Mouse (Mus musculus): ENCODE data around the gene Hpf1. TPM values are rescaled to one million over a fixed set of nuclear protein-coding genes. Genes with fewer than 3 reads are reported as not detected.

Gene Hpf1
- 1.9 and 3.3 TPM in 2 replicates for polyA plus RNA-seq (2012; rRNA removed)

GRCm38 (mm10) chr8:60889843-60890519 lies at the start of gene Hpf1:
TSS of gene Hpf1 (plus strand) at chr8:60890418.

Other genes starting within 250 kb of the Hpf1 start
- gene Clcn3, start 92.9 kb downstream of the Hpf1 start, polyA plus RNA-seq (2012; rRNA removed), result 13.6 and 14.7 TPM in 2 replicates
- 5.3 and 5.6 TPM in 2 replicates for gene Nek1, start 102.8 kb downstream of the Hpf1 start, polyA plus RNA-seq (2012; rRNA removed)

Measured in colon, adult 2 months (tissue).